Mouse (Mus musculus) stomach, postnatal 0 days (tissue): ENCODE results near the gene Dennd5b. TPM values are rescaled to one million over a fixed set of nuclear protein-coding genes. Genes with fewer than 3 reads are reported as not detected.
"Not testable (repeated sequence)": the region's sequence is repeated elsewhere in the genome, so short reads cannot be mapped to it uniquely, and the experiment has no call there.

Source experiments
- ATAC-seq: fragments of 200-750 bp; cut with Nextera tagmentation; 2 replicates; pipeline ENCODE4 v1.8.0; 2017; ENCODE audit not compliant: low FRiP score, low TSS enrichment
- DNase-seq: peaks from one replicate; pipeline ENCODE4 v3.0.0-alpha.2; 2016; ENCODE audit warnings: low spot score
- H3K27ac ChIP-seq: fragments of 300-500 bp; sonication (generic); replicated peaks from 2 replicates; pipeline ENCODE4 v1.5.1; 2014; ENCODE audit warnings: mild to moderate bottlenecking, control low read depth
- H3K27me3 ChIP-seq: fragments of 300-500 bp; sonication (generic); 2 replicates; pipeline ENCODE4 v1.6.1; 2014; ENCODE audit warnings: low read length; ENCODE audit not compliant: control insufficient read depth, insufficient read depth
- H3K36me3 ChIP-seq: fragments of 300-500 bp; sonication (generic); 2 replicates; pipeline ENCODE4 v1.6.1; 2014; ENCODE audit warnings: low read length, mixed read lengths; ENCODE audit not compliant: control insufficient read depth, insufficient read depth
- H3K4me1 ChIP-seq: fragments of 300-500 bp; sonication (generic); replicated peaks from 2 replicates; pipeline ENCODE4 v1.6.1; 2014; ENCODE audit warnings: antibody characterized with exemption; ENCODE audit not compliant: control insufficient read depth, insufficient read depth
- H3K4me2 ChIP-seq: fragments of 300-500 bp; sonication (generic); replicated peaks from 2 replicates; pipeline ENCODE4 v1.6.1; 2014; ENCODE audit warnings: low read depth, mild to moderate bottlenecking, control low read depth, moderate library complexity
- H3K4me3 ChIP-seq: fragments of 300-500 bp; sonication (generic); 2 replicates; pipeline ENCODE4 v1.5.1; 2014; ENCODE audit warnings: low read depth, low read length, control low read depth
- H3K9ac ChIP-seq: fragments of 300-500 bp; sonication (generic); 2 replicates; pipeline ENCODE4 v1.6.1; 2014; ENCODE audit warnings: mild to moderate bottlenecking, low read length, control low read depth, mixed read lengths
- H3K9me3 ChIP-seq: fragments of 300-500 bp; sonication (generic); 2 replicates; pipeline ENCODE4 v1.6.1; 2016; ENCODE audit warnings: low read length; ENCODE audit not compliant: control insufficient read depth
- CTCF ChIP-seq: IDR thresholded peaks from 2 replicates; pipeline ENCODE4 v1.5.1; 2016; ENCODE audit warnings: antibody characterized with exemption, low read depth, mild to moderate bottlenecking, moderate library complexity
- EP300 ChIP-seq: optimal IDR thresholded peaks from 2 replicates; pipeline ENCODE3; 2016; ENCODE audit warnings: antibody characterized with exemption
- WGBS: fragments of 180-500 bp; shearing (Covaris S2); extraction: QIAGEN DNeasy Blood & Tissue Kit; methylation state at CpG from one replicate; pipeline ENCODE4 v1.1.7; 2014; 5-methylcytosine and 5-hydroxymethylcytosine counted together
- polyA plus RNA-seq: library from polyadenylated mRNA; unstranded; fragments of >200 nt; fragmentation: Nextera tagmentation; extraction: Ambion mirVana; gene quantifications from 2 replicates; pipeline ENCODE4 v1.2.1, GENCODE M21; 2015

The Dennd5b gene
- polyA plus RNA-seq, 1 experiment from 2014 or later, result 1.7 TPM

GRCm38 (mm10) chr6:148944767-148945508 lies 156.5 kb downstream of the Dennd5b start:
- ATAC-seq, result peak; percentile 86
- Histone ChIP-seq H3K4me2 (peak overlapping the region; percentile 94), H3K4me1 (0 out of 2 replicates have a peak, but pooled peaks cover 2% of the 10 kb centered on the region), H3K27me3 (no peaks in the 10 kb centered on the region), H3K9ac (peak overlapping the region; percentile 91), H3K9me3 (no peaks in the 10 kb centered on the region), H3K27ac (peak overlapping the region; percentile 95), H3K4me3 (peak overlapping the region; percentile 82), H3K36me3 (no peaks in the 10 kb centered on the region)
- peak; percentile 87 for DNase-seq
- no peak for TF ChIP-seq CTCF
- no peak for TF ChIP-seq EP300
- WGBS, result under 1% methylated on average over 92 of the region's 92 CpGs

- Histone ChIP-seq H3K4me1 (0 out of 2 replicates have a peak, but pooled peaks cover 2% of the 10 kb centered on the region), H3K4me2 (peak overlapping the region; percentile 94), H3K4me3 (peak overlapping the region; percentile 82), H3K27ac (peak overlapping the region; percentile 95), H3K9me3 (no peaks in the 10 kb centered on the region), H3K9ac (peak overlapping the region; percentile 91), H3K27me3 (no peaks in the 10 kb centered on the region), H3K36me3 (no peaks in the 10 kb centered on the region)
- under 1% methylated on average over 30 of the region's 30 CpGs for WGBS
- ATAC-seq (no peak; the same call in 1 of the 2 replicates), DNase-seq (no peak)
- TF ChIP-seq EP300 (no peak), CTCF (no peak)
These were observed 157.1 kb downstream of the Dennd5b start for GRCm38 (mm10) chr6:148944344-148944766.

- H3K27me3 ChIP-seq, result no peaks in the 10 kb centered on the region
- H3K9me3 ChIP-seq, result no peaks in the 10 kb centered on the region
- H3K9ac ChIP-seq, result 0 out of 2 replicates have a peak overlapping the region, but pooled peaks have one; percentile 24
- 0 out of 2 replicates have a peak, but pooled peaks cover 2% of the 10 kb centered on the region for H3K4me1 ChIP-seq
- peak overlapping the region; percentile 94 for H3K4me2 ChIP-seq
- no peak for DNase-seq
- no peak for TF ChIP-seq CTCF
- TF ChIP-seq EP300, result no peak
- 29% methylated on average over 3 of the region's 3 CpGs for WGBS
- no peaks in the 10 kb centered on the region for H3K36me3 ChIP-seq
- H3K27ac ChIP-seq, result no peak overlapping the region
- ATAC-seq, result no peak
- H3K4me3 ChIP-seq, result peak overlapping the region; percentile 82
These were observed 157.8 kb downstream of the Dennd5b start for GRCm38 (mm10) chr6:148943695-148944094.

- no peaks in the 10 kb centered on the region for H3K36me3 ChIP-seq
- no peak overlapping the region for H3K27ac ChIP-seq
- H3K9me3 ChIP-seq, result no peaks in the 10 kb centered on the region
- H3K9ac ChIP-seq, result no peak overlapping the region
- H3K4me2 ChIP-seq, result no peak overlapping the region
- TF ChIP-seq CTCF, result peak; percentile 46
- TF ChIP-seq EP300, result no peak
- H3K4me3 ChIP-seq, result no peak overlapping the region
- H3K27me3 ChIP-seq, result no peaks in the 10 kb centered on the region
- DNase-seq, result peak; percentile 41
- WGBS, result 68% methylated on average over 4 of the region's 4 CpGs
- ATAC-seq, result no peak
- 0 out of 2 replicates have a peak, but pooled peaks cover 2% of the 10 kb centered on the region for H3K4me1 ChIP-seq
These were observed 159.1 kb downstream of the Dennd5b start for GRCm38 (mm10) chr6:148942406-148942805.

- no peak overlapping the region for H3K4me2 ChIP-seq
These were observed 159.6 kb downstream of the Dennd5b start for GRCm38 (mm10) chr6:148941880-148942279.

GRCm38 (mm10) chr6:148940383-148940782 lies 161.1 kb downstream of the Dennd5b start:
- H3K27ac ChIP-seq, DNase-seq, H3K4me3 ChIP-seq, H3K9me3 ChIP-seq, H3K27me3 ChIP-seq, H3K4me1 ChIP-seq, H3K9ac ChIP-seq, H3K36me3 ChIP-seq, ATAC-seq, H3K4me2 ChIP-seq: not testable (repeated sequence)
- TF ChIP-seq CTCF, result peak; percentile 43
- 64% methylated on average over 2 of the region's 3 CpGs for WGBS

More at GRCm38 (mm10) chr6:148941880-148942279, 159.6 kb downstream of the Dennd5b start:
- no peak for TF ChIP-seq EP300
- no peak for TF ChIP-seq CTCF
- Histone ChIP-seq H3K9ac (no peak overlapping the region), H3K36me3 (no peaks in the 10 kb centered on the region), H3K27ac (no peak overlapping the region), H3K4me1 (0 out of 2 replicates have a peak, but pooled peaks cover 2% of the 10 kb centered on the region), H3K4me3 (no peak overlapping the region), H3K9me3 (no peaks in the 10 kb centered on the region), H3K27me3 (no peaks in the 10 kb centered on the region)
- DNase-seq, result no peak
- 61% methylated on average over 5 of the region's 5 CpGs for WGBS
- no peak for ATAC-seq

Other genes with a start within 250 kb of the Dennd5b start
- 4.0 and 5.0 TPM in 2 replicates for gene Caprin2, start 205.4 kb downstream of the Dennd5b start, polyA plus RNA-seq
- 27.6 and 27.9 TPM in 2 replicates for gene Sinhcaf, start 155.2 kb downstream of the Dennd5b start, polyA plus RNA-seq
- not detected in 2 replicates for gene Gm10203, start 28.5 kb upstream of the Dennd5b start, polyA plus RNA-seq
- 12.6 and 12.9 TPM in 2 replicates for gene Etfbkmt, start 38.2 kb upstream of the Dennd5b start, polyA plus RNA-seq
- gene Amn1, start 87.0 kb upstream of the Dennd5b start, polyA plus RNA-seq, result 20.1 and 20.2 TPM in 2 replicates
- 18.1 and 20.8 TPM in 2 replicates for gene Resf1, start 207.7 kb upstream of the Dennd5b start, polyA plus RNA-seq